Mouse (Mus musculus): Measurements from ENCODE around the gene Tmem163.

DNA sequence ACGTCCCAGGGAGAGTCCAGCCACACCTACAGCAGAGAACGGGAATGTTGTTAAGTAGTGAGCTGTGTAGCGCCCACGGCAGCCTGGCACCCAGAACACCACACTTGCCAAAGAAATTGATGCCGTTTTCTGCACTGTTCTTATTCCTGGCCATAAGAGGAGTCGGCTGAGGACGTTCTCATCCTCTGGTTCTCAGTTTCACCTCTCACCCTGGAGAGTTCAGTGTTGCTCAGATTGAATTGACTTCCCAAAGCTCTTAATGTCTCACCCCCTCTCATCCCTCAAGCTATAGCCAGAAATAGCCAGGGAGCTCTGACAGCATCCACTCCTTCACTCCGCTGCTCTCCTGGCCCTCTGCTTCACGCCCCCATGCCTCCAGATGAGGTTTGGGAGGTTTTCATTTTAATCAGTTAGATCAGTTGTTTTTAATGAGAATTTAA, 239.9 kb downstream of the Tmem163 start:
- TF ChIP-seq CTCF (IDR thresholded peaks at IDR 0.05; ENCODE audit: control insufficient read depth, insufficient read depth, insufficient replicate concordance, low read depth, low read length) (no peak), POLR2A (IDR thresholded peaks at IDR 0.05; ENCODE audit: control insufficient read depth, low read depth, low read length) (no peak)
